Mouse (Mus musculus): ENCODE measurements at regions not wholly inside any gene's neighbourhood (a gene's known extent, or its start where the extent isn't known, plus 50 kb on each side); places are given as distances from the start of the nearest gene placed in this dataset.

DNA sequence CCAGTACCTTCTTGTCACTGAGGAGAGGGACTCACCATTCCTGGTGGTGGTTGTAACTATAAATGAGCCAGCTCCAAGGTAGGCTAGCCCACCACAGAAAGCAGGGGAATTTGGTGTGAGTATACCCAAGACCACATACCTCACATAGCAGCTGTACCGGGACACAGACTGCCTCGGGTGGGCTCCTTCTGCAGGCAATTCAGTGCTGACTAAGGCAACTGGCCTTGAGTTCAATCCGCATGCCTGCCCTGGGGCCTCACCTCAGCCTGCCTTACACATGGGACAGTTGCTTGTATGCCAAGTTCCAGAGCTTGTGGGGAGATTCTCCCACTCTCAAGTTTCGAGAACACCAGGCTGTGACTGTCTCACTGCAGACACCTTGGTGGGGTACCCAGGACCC, 153.6 kb downstream of the Gm26897 start:
- no peak for ATAC-seq (replicated peaks; ENCODE audit: low FRiP score, low TSS enrichment, poor library complexity, severe bottlenecking)

DNA sequence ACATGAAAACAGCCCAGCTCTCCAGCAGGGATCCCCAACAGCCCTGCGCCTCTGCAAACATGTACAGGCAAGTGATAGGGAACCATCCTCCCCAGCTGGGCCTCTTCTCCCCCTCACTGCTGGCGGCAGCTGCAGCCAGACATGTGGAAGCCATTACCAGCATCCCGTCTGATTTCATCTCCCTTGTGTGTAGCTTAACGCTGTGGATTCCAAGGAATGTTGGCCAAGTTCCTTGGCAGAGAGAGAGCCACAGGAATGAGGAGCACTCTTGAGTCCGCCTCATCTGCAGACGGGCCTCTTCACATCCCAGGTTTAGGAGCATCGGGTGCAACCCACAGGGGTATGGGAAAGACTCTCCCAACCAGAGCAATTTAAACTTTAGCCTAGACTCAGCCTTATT, 157.1 kb downstream of the Gm26897 start:
- no peak for ATAC-seq (replicated peaks; ENCODE audit: low FRiP score, low TSS enrichment, poor library complexity, severe bottlenecking)

DNA sequence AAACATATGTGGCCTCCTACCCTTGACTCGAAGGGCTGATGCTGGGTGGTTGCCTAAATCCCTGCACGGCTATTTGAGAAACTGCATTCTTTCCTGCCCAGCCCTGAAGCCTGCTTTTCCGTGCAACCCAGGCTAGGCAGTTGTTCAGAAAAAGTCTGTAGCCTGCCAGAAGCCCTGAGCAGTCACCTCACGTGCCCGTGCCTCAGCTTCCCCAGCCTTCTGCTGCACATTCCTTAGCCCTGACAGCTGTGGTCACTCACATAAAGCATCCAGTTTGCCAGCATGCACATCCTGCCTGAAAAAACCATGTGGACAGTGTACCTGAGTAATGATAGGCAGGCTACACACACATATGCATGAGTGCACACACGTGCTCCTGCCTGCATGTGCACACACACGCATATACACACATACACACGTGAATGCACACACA, 157.6 kb downstream of the Gm26897 start:
- no peak for ATAC-seq (replicated peaks; ENCODE audit: low FRiP score, low TSS enrichment, poor library complexity, severe bottlenecking)

DNA sequence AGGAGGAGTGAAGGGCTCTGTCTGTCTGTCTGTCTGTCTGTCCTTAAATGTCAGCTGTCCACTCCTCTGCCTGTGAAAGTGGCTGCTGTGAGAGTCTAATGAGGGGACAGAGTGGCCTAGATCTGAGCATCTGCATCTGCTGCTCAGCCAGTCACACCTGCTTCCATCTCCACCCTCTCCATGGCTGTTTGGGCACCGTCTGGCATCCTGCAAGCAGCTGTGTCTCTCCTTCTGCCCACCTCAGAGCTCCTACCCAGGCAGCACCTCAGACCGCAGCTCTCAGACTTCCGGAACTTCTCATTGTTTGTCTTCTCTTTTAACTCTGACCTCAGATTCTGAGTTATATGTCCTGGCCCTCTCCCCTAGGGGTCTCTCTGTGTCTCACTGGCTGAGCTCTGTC, 159.2 kb downstream of the Gm26897 start:
- ATAC-seq (replicated peaks; ENCODE audit: low FRiP score, low TSS enrichment, poor library complexity, severe bottlenecking): no peak

DNA sequence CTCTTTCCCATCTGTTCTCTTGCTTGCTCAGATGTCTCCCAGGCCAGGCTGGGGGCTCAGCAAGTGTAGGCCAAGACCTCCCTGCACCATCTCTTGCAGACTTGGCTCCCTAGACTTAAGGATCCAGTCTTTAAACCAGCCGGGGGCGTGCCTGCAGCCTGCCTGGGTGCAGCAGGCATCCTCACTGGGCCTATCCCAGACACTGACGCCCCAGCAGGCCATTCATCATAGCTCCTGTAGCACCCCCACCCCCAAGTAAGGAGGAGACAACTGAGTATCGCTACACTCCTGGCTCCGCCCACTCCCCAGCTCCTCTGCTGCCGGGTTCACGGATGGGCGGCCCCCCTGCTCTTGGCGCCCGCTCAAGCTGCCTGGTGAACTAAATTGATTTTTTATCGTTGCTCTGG, 160.2 kb downstream of the Gm26897 start:
- ATAC-seq (replicated peaks; ENCODE audit: low FRiP score, low TSS enrichment, poor library complexity, severe bottlenecking): no peak

DNA sequence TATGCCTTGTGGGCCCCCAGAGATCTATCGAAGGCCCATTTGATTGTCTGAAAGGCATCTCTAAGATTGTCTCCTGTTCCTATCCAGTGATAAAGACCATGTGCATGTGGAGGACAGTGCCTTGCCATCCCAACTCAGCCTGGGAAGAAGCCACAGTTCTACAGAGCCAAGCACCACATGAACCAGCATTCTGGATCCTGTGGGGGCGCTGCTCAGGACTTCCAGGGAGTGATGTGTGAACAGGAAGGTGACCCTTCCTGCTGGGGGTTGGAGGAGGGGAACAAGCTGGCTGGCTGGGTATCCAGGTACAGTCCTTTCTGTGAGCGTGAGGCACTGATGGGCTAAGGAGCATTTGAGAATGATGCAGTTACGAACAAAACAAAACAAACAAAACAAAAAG, 163.8 kb downstream of the Gm26897 start:
- no peak for ATAC-seq (replicated peaks; ENCODE audit: low FRiP score, low TSS enrichment, poor library complexity, severe bottlenecking)

DNA sequence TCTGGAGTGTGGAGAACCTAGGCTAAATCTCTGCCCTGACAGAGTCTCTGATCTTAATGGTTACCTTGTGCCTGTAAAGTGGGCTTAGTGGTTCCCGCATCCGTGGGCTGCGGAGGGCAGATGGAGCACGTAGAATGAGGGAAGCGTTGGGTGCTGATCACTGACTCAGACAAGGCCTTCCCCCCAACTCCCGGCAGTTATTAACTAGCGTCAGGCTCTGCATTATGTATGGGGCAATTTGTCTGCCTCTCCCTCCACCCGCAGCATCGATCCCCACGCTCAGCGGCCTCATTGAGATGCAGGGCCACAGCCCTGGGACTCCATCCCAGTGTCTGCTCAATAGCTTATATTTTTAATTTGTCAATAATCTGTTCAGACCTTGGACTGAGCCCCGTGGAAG, 164.8 kb downstream of the Gm26897 start:
- ATAC-seq (replicated peaks; ENCODE audit: low FRiP score, low TSS enrichment, poor library complexity, severe bottlenecking): no peak

DNA sequence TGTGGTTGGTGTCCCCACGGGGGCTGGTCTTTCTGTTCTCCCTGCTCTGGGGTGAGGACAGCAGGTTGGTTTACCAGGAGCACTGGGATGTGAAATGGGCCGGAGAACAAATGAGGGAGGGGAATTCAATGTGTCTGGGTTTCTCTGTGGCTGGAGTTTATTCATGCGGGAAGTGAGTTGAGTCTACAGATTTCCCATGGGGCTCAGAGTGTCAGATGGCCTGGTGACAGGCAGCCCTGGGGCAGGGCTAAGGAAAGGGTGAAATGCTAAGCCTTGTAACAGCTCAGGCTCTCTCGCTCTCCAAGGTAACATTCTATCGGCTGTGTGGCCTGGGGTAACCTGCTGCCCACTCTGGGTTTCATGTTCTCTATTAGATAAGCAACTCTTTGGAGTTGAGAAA, 167.5 kb downstream of the Gm26897 start:
- no peak for ATAC-seq (replicated peaks; ENCODE audit: low FRiP score, low TSS enrichment, poor library complexity, severe bottlenecking)

DNA sequence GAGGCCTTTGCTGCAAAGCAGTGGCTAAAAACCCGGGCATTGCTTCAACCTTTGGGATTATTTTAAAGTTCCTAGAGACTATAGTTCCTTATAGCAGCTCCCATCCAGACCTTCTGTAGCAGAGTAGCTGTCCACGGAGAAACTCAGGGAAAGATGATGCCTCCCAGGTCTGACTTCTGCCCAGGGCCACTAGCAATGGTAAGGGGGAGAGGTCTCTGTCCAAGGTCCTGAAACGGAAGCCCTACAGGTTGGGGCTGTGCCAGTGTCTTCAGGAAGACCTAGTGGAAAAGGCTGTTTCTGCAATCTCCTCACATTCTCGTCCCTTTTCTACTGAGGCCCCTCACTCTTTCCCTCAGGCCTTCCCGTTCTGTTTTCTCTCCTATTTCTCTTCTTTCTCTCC, 168.0 kb downstream of the Gm26897 start:
- no peak for ATAC-seq (replicated peaks; ENCODE audit: low FRiP score, low TSS enrichment, poor library complexity, severe bottlenecking)

DNA sequence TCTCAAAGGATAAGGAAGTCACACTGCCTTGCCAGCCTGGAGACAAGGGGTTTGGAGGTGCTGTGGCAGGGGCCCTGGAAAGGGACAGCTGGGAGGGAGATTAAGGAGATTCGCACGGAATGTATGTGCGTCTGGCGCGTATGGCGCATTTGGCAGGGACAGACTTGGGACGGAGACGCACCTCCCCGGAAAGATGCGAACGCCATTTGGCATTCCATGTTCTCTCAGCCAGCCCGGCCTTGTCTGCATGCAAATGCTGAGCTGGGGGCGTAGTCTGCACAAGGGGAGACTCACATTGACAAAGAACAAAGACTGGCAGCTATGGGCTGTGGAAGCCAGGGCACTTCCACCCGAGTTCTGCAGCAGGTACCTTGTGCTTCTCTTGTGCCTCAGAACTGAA, 174.4 kb downstream of the Gm26897 start:
- ATAC-seq (replicated peaks; ENCODE audit: low FRiP score, low TSS enrichment, poor library complexity, severe bottlenecking): no peak

DNA sequence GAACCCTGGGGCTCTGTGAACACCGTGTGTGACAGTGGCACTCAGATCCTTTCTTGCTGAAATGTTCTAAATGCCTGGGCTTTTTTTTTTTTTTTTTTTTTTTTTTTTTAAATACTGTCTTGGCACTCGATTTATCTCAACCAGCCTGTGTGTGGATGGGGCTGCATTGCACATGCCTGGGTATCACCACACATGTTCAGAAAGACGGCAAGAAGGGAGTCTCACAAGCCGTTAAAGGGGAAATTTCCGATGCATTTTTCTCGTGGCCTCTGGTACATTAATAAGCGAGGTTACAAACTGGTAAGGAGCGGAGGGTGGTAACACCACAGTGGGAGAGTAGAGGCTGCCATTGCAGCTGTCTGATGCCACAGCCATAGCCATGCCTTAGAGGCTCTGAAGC, 176.8 kb downstream of the Gm26897 start:
- no peak for ATAC-seq (replicated peaks; ENCODE audit: low FRiP score, low TSS enrichment, poor library complexity, severe bottlenecking)

DNA sequence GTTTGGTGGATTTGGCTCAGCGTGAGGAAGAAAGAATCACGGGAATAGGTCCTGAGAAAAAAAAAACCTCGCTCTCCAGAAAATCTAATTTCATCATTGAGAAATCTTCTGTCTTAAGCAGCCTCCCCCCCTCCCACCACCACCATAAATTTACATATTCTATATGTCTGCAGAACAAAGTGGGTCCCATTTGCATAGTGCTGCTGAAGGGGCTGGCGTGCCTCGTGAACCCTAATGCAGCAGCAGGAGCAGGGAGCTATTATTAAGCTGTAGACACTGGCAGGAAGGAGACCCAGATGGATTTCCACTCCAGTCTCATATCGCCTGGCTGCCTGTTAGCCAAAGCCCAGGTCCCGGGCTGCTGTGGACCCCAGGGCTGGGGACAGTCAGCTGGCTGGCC, 179.6 kb downstream of the Gm26897 start:
- ATAC-seq (replicated peaks; ENCODE audit: low FRiP score, low TSS enrichment, poor library complexity, severe bottlenecking): no peak

DNA sequence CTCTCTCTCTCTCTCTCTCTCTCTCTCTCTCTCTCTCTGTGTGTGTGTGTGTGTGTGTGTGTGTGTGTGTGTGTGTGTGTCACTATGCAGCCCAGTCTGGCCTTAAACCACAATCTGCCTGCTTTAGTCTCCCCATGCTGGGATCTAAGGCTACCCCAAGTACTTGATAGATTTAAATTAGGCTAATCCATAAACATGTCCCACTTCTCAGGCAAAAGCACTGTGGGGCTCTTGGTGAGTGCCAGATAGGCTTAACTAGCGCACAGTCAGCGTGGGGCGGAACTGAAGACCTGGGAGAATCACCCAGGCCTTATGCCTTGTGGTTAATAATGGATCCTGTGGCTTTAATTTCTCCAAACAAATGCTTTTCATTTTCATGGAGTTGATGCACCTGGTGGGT, 180.6 kb downstream of the Gm26897 start:
- no peak for ATAC-seq (replicated peaks; ENCODE audit: low FRiP score, low TSS enrichment, poor library complexity, severe bottlenecking)

DNA sequence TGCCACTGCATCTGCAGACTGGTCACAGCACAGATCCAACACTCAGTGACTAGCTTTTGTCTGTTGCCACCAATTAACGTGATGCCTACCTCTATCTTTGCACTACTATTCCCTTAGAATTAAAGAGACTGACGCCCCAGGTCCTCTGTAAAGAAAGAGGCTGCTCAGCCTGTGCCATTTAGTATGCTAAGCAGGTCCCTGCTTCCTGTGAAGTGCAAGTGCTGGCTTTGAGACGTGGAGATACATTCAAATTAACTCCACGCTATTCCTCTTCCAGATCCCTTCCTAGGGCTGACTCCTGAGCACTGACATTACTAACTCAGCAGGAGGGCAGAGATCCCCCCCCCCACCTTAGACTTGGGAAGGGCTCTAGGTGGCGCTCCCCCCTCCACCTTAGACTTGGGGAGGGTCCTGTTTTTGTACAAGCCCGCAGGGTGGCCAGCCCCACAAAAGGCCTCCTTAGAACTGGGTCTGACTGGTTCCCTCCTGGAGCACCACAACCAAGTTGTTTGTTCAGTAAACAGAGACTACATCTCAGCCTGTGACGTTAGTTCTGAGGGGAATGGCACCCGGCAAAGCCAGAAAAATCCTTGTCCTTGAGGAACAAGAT, 184.0 kb downstream of the Gm26897 start:
- ATAC-seq (replicated peaks; ENCODE audit: low FRiP score, low TSS enrichment, poor library complexity, severe bottlenecking): no peak

DNA sequence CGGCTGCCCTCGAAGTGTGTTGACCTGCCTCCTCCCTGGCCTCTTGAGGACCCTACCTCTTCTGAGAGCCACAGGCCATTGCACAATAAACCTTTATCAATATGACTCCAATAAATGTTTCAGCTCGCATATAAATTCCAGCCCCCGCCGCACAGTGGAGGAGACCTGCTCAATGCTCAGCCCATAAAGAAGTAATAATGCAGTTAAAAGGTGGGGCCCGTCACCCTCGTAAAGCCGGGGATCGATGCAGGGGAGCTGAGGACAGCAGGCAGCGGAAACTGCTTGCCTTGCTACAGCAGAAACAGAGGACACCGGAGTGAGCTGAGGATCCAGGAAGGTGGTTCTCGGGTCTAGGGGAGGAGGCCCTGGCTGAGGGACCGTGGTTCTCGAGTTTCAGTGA, 185.2 kb downstream of the Gm26897 start:
- no peak for ATAC-seq (replicated peaks; ENCODE audit: low FRiP score, low TSS enrichment, poor library complexity, severe bottlenecking)

DNA sequence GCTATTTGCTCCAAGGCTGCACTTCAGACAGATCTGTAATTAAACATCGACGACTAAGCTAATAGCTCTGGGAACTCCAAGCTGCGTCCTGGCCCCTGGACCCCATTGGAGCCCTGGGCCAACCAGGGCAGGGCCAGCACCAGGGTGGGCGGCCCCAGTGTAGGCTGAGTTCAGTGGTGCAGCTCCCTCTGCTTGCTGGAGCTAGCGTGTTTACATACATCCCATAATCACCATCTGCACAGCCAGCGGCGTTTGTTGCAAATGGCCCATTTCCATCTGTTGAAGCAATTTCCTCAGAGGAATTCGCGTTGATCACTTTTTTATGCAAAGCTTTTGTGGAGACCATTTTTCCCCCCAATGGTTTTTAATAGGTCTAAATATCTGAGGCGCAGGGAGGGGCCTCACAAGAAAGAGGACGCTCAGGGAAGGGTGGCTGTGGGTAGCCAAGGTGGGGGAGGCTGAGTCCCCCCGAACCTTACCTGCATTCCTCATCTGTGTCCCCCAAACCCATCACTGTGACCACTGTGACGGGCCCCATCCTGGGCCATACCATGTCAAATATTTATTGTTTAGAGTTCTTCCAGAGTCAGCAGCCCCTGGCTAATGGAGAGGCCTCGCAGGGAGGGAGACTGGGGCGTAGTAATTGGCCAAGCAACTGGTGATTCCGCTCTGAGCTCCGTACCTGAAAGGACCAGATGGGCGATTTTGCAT, 189.4 kb downstream of the Gm26897 start:
- no peak for ATAC-seq (replicated peaks; ENCODE audit: low FRiP score, low TSS enrichment, poor library complexity, severe bottlenecking)

DNA sequence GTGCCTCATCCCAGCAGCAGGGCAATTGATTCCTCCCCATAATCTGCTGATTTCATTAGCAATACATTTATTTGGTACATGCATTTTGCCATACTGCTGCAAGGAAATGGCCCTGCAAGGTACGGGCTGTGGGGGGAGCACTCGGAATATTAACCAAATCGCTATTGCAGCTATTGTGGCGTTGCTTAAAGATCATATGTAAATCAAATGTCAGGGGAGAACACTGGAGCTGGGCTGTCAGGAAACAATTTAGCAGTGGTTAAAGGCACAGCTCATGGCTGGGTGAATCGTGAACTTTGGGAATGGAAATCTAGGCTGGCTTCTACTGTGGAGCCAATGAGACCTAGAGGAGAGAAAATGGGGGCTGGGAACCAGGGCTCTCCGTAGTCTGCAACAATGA, 192.0 kb downstream of the Gm26897 start:
- ATAC-seq (replicated peaks; ENCODE audit: low FRiP score, low TSS enrichment, poor library complexity, severe bottlenecking): no peak

DNA sequence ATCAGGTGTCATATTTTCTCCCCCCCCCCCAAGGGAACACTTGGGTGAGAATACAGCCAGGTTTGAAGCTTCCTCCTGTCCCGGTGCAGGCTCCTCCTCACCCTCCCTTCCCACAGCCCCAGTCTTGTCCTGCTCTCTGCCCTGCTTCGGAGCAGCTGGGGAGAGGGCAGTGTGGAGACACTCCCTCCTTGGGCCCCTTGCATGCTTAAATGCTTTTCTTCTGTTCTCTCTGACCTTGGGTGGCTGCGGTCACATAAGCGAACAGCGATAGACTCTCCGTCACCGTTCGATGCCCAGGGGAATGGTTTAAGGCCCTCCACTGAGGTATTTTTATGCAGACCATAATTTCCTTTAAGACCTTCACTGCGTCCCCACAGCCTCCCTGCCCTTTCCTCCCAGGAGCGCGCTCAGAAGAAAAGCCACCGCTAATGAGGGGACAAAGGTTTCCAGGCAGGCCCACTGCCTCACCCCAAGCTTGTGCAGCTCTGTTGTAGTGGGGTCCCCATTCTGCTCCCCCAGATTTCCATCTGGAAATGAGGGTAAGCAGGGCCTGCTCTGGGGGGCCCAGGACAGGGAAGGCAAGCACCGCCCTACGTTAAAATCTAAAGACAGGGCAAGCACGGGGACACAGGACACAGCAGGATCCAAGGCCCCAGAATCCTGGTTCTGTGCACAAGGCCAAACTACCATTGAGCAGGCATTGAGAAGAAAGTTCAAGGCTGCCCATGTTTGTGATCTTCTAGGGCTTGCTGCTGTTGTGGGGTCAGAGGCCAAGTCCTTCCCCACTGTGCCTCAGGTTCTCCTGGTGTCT, 195.7 kb downstream of the Gm26897 start:
- ATAC-seq (replicated peaks; ENCODE audit: low FRiP score, low TSS enrichment, poor library complexity, severe bottlenecking): no peak

DNA sequence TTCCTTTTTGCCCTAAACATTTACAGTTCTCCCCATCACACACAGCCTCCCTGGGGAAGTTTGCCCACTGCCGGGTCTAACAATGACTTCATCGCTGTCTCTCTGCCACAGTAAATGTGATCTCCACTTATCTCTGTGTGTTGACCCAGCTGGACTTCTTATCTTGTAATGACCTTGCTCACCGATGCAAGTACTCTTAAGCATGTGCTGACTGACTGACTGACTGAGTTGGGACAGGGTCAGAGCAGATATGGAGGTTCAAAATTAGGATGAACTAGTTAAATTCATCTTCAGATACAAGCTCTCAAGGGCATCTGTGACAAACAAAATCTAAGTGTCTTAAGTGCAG, 196.2 kb downstream of the Gm26897 start:
- ATAC-seq (replicated peaks; ENCODE audit: low FRiP score, low TSS enrichment, poor library complexity, severe bottlenecking): no peak

DNA sequence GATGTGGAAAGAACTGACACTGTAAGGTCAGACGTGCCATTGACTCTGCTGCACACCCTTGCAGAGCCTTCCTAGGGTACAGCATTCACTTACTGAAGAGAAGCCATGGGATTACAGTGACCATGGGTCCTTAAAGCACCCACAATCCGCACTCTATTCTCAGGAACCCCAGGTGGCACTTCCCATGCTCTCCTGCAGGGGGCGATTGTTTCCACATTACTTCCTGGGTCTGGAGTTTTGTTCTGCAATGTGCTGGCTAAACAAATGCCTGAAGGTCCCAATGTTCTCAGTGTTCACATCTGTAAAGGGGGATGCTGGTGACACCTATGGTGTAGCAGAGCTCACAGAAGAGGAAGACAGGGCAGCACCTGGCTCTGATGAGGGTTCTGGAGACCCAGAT, 198.0 kb downstream of the Gm26897 start:
- no peak for ATAC-seq (replicated peaks; ENCODE audit: low FRiP score, low TSS enrichment, poor library complexity, severe bottlenecking)
